Mouse (Mus musculus): ENCODE results near the gene Prl2a1. TPM values are rescaled to one million over a fixed set of nuclear protein-coding genes. Genes with fewer than 3 reads are reported as not detected.
"Not testable (repeated sequence)": the region's sequence is repeated elsewhere in the genome, so short reads cannot be mapped to it uniquely, and the experiment has no call there.

Gene Prl2a1
- total RNA-seq (2021) = not detected in 2 replicates
- long read RNA-seq = 0 reads

GRCm38 (mm10) chr13:27801354-27801753, at the start of gene Prl2a1:
TSS of gene Prl2a1 (plus strand) at chr13:27801654.
- DNase-seq = no peak

GRCm38 (mm10) chr13:27780704-27781103, 20.8 kb upstream of the Prl2a1 start, which contains the start of gene Prl7c1:
TSS of gene Prl7c1 (minus strand) at chr13:27780804.
- DNase-seq = not testable (repeated sequence)

DNA sequence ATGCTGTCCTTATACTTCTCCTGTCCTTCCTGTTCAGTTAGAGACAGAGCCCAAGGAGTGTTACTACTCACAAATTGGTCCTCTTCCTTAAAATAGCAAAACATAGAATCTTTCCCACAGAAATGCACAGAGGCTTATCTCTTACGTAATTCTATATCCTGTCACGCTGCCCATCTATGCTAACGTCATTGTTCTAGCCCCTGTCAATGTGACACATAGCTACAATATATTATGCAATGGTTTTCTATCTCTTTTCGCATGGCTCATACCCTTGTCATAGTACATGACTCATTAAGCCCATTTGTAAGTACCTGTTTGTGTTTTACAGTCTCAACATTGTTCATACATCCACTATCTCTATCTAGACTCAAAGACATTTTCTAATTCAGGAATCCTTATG, 2.2 kb upstream of the Prl2a1 start:
- DNase-seq = no peak

DNA sequence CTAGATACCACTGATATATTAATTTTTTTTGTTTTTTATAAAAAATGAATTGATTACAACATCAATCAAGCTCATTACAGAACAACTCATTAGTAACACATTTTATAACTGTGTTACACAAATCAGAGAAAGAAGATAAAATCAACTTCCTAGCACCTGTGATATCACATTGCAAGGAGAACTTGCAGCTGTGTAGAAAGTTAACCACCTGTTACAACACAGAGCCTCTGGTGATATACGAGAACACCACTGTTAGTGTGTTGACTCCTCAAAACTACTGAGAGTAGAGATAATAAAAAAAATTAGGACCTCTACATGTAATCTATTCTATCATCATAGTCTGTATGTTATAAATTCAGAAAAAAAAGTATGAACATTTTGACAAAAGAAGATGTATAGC, 1.3 kb downstream of the Prl2a1 start:
- no peak for DNase-seq

DNA sequence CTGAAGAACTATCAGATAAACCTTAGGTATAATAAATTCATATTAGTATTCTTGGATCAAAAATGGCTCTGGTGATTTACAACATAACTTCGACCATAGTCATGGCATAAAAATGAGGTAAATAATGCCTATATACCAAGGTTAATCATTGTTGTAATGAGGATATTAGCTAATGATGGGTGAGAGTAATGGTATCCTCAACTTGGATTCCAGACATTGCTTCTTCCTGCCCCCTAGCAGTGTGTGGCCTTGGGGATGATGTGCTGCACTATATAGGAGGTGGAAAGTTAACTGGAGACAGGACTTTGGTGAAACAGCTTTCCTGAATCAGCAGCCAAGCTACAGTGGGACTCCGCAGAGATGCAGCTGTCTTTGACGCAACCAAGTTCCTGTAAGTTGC, 47.6 kb downstream of the Prl2a1 start, which contains the start of gene Prl2c1:
Gene Prl2c1, plus strand, starts transcription at position 301 of the 400 bp plus-strand sequence.
- DNase-seq = no peak

Other genes with a start within 250 kb of the Prl2a1 start
- not detected in 2 replicates for gene Prl8a9, start 237.0 kb upstream of the Prl2a1 start, total RNA-seq (2021)
- not detected in 2 replicates for gene Prl8a1, start 219.5 kb upstream of the Prl2a1 start, total RNA-seq (2021)
- gene Prl7b1, start 191.1 kb upstream of the Prl2a1 start, total RNA-seq (2021) = not detected in 2 replicates
- gene Prl7a1, start 159.2 kb upstream of the Prl2a1 start, total RNA-seq (2021) = not detected in 2 replicates
- gene Prl7a2, start 133.6 kb upstream of the Prl2a1 start, total RNA-seq (2021) = not detected in 2 replicates
- not detected in 2 replicates for gene Prl7d1, start 84.9 kb upstream of the Prl2a1 start, total RNA-seq (2021)
- not detected in 2 replicates for gene Prl7c1, start 20.9 kb upstream of the Prl2a1 start, total RNA-seq (2021)
- not detected in 2 replicates for gene Prl2c1, start 47.7 kb downstream of the Prl2a1 start, total RNA-seq (2021)
- not detected in 2 replicates for gene Prl4a1, start 214.6 kb downstream of the Prl2a1 start, total RNA-seq (2021)

Data from adrenal gland, postnatal 25 days (tissue).